Mouse (Mus musculus) liver, adult 2 months (tissue): ENCODE results near the gene Myl6b.

Experiments used
- CTCF ChIP-seq: fragments of 200-500 bp; IDR thresholded peaks from 2 replicates; pipeline ENCODE4 v1.5.1; 2011; ENCODE audit warnings: low read depth, low read length, control low read depth
- POLR2A ChIP-seq: fragments of 200-500 bp; IDR thresholded peaks from 2 replicates; pipeline ENCODE4 v1.6.1; 2011; ENCODE audit warnings: low read length, control low read depth; ENCODE audit not compliant: insufficient read depth; ENCODE audit errors: extremely low read depth

DNA sequence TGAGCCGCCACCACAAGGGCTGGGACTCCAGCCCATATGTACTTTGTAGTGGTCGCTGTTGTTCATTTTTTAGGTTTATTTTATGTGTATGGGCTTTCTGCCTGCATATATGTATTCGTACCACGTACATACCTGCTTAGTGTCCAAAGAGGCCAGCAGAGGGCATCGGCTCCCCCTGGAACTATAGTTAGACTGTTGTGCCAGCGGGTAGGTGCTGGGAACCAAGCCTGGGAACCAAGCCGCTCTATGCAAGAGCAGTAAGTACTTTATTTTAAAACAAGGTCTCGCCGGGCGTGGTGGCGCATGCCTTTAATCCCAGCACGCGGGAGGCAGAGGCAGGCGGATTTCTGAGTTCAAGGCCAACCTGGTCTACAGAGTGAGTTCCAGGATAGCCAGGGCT lies 7.5 kb upstream of the Myl6b start:
- TF ChIP-seq POLR2A (no peak), CTCF (peak; percentile 13; the same call in 1 of the 2 replicates)
